Mouse (Mus musculus) midbrain, embryonic 10.5 days (tissue): Measurements from ENCODE around the gene Arhgap45. TPM values are rescaled to one million over a fixed set of nuclear protein-coding genes. Genes with fewer than 3 reads are reported as not detected.

Source experiments
- DNase-seq: peaks from one replicate; pipeline ENCODE4 v3.0.0-alpha.2; 2017; ENCODE audit warnings: low spot score
- H3K27ac ChIP-seq: fragments of 300-500 bp; sonication (generic); replicated peaks from 2 replicates; pipeline ENCODE4 v1.5.1; 2016; ENCODE audit warnings: mild to moderate bottlenecking
- H3K27me3 ChIP-seq: fragments of 300-500 bp; sonication (generic); 2 replicates; pipeline ENCODE4 v1.6.1; 2016; ENCODE audit warnings: low read depth, mild to moderate bottlenecking; ENCODE audit not compliant: poor library complexity, severe bottlenecking
- H3K36me3 ChIP-seq: fragments of 300-500 bp; sonication (generic); 2 replicates; pipeline ENCODE4 v1.6.1; 2016; ENCODE audit warnings: mild to moderate bottlenecking, moderate library complexity
- H3K4me1 ChIP-seq: fragments of 300-500 bp; sonication (generic); 2 replicates; pipeline ENCODE4 v1.6.1; 2016
- H3K4me3 ChIP-seq: fragments of 300-500 bp; sonication (generic); 2 replicates; pipeline ENCODE4 v1.5.1; 2016; ENCODE audit warnings: mild to moderate bottlenecking, moderate library complexity
- H3K9me3 ChIP-seq: fragments of 300-500 bp; sonication (generic); replicated peaks from 2 replicates; pipeline ENCODE4 v1.6.1; 2016; ENCODE audit warnings: mild to moderate bottlenecking
- WGBS: fragments of 180-500 bp; shearing (Covaris S2); methylation state at CpG from one replicate; pipeline ENCODE4 v1.1.7; 2016; 5-methylcytosine and 5-hydroxymethylcytosine counted together
- polyA plus RNA-seq: library from polyadenylated mRNA; unstranded; fragments of >200 nt; fragmentation: Nextera tagmentation; extraction: Ambion mirVana; gene quantifications from 2 replicates; pipeline ENCODE4 v1.2.1, GENCODE M21; 2016

Gene Arhgap45
- 7.9 and 8.0 TPM in 2 replicates for polyA plus RNA-seq

DNA sequence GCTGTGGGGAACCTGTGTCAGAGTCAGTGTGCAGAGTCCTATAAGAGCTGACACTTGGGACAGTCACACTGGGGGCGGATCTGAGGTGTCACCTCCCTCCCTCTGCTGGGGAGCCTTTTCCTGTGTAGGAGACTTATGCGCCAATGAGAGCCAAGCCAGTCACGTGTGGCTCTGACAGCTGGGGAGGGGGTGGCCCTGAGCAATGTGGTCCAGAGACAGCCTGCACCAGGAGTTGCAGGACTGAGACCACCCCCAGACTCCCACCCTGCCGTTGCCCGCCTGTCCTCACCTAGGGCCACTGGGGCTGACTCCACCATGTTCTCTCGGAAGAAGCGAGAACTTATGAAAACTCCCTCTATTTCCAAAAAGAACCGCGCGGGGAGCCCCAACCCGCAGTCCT lies at the start of gene Arhgap45:
Gene Arhgap45 (plus strand): TSS at position 143 of the 400 bp plus-strand sequence.
- Histone ChIP-seq H3K9me3 (peaks cover 4% of the 10 kb centered on the region; the same call in 1 of the 2 replicates), H3K4me1 (peaks cover 35% of the 10 kb centered on the region), H3K27ac (0 out of 2 replicates have a peak within 1 kb of the TSS, but pooled peaks have one; percentile 28), H3K4me3 (0 out of 2 replicates have a peak within 1 kb of the TSS, but pooled peaks have one; percentile 2), H3K36me3 (peaks cover 7% of the 10 kb centered on the region), H3K27me3 (peaks cover 94% of the 10 kb centered on the region)
- 71% methylated on average over 11 of the region's 11 CpGs for WGBS
- no peak for DNase-seq

DNA sequence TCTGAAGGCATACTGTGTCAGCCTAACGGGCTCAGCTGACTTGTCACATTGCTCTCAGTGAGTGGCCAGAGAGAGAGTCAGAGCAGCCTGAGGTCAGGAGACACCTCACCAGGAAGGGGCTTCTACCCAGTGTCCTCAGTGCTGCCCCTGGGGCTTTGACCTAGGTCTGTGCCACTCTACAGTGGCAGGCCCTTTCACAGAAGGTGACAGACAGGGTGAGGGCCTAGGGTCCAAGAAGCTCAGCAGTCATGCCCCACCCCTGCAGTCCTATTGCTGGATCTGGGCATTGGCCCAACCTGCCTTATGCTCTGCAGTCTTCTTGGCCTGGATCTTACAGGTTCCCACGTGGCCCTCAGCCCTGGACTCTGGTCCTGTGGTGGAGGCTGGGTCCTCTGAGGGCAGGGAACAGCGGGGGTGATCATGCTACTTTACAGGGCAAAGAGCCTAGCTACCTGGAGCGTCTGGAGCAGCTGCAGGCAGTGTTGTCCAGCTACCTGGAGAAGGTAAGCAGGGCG lies 49.5 kb upstream of the Arhgap45 start:
- Histone ChIP-seq H3K27me3 (peaks cover 42% of the 10 kb centered on the region), H3K9me3 (no peaks in the 10 kb centered on the region), H3K4me3 (no peak overlapping the region), H3K36me3 (peaks cover 69% of the 10 kb centered on the region), H3K4me1 (peaks cover 13% of the 10 kb centered on the region), H3K27ac (no peak overlapping the region)
- DNase-seq: no peak
- WGBS: 91% methylated on average over 5 of the region's 5 CpGs

DNA sequence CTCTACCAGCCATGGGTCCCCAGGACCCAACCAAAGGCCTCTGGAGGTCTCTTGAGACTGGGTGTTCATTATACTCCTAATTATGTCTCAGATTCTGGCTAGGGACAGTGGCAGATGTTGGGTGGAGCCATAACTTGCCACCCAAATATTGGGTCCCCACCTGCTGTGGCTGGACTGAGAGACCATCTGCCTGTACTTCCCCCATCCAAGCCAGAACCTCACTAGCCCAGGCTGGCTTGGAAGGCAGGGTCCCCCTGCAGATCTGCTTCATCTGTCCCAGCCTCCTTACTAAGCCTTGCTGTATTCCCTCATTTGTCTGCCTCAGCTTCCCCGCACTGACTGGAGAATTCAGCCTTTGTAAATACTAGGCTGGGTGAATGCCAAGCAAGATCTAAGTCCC lies 48.3 kb upstream of the Arhgap45 start:
- no peak for DNase-seq
- 82% methylated on average over 1 of the region's 1 CpGs for whole genome bisulfite sequencing
- H3K27me3 ChIP-seq: peaks cover 54% of the 10 kb centered on the region
- H3K9me3 ChIP-seq: no peaks in the 10 kb centered on the region
- H3K36me3 ChIP-seq: peaks cover 57% of the 10 kb centered on the region
- no peak overlapping the region for H3K27ac ChIP-seq
- peaks cover 13% of the 10 kb centered on the region for H3K4me1 ChIP-seq
- no peak overlapping the region for H3K4me3 ChIP-seq

DNA sequence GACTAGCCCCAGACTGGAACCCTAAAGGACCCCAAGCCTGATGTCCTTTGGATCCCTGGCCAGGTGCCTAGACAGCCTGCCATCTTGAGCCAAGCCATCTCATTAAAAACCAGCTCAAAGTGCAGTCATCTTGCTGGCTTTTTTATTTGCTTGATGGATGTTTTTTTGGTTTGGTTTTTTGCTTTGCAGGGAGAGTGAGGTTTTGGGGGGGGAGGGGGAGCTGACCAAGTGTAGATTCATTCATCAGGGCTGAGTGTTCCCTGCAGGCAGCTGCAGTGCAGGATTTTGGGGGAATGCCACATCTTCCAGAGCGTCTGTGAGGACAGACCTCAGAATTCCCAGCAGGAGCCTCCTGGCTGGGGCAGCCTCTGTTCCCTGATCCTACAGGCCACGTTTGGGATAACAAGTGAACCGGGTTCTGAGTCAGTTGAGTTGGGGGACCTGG lies 47.3 kb upstream of the Arhgap45 start:
- H3K4me1 ChIP-seq: peaks cover 13% of the 10 kb centered on the region
- H3K4me3 ChIP-seq: no peak overlapping the region
- WGBS: 19% methylated on average over 3 of the region's 3 CpGs
- H3K27me3 ChIP-seq: peaks cover 63% of the 10 kb centered on the region
- H3K27ac ChIP-seq: no peak overlapping the region
- H3K9me3 ChIP-seq: no peaks in the 10 kb centered on the region
- DNase-seq: no peak
- peaks cover 53% of the 10 kb centered on the region for H3K36me3 ChIP-seq

DNA sequence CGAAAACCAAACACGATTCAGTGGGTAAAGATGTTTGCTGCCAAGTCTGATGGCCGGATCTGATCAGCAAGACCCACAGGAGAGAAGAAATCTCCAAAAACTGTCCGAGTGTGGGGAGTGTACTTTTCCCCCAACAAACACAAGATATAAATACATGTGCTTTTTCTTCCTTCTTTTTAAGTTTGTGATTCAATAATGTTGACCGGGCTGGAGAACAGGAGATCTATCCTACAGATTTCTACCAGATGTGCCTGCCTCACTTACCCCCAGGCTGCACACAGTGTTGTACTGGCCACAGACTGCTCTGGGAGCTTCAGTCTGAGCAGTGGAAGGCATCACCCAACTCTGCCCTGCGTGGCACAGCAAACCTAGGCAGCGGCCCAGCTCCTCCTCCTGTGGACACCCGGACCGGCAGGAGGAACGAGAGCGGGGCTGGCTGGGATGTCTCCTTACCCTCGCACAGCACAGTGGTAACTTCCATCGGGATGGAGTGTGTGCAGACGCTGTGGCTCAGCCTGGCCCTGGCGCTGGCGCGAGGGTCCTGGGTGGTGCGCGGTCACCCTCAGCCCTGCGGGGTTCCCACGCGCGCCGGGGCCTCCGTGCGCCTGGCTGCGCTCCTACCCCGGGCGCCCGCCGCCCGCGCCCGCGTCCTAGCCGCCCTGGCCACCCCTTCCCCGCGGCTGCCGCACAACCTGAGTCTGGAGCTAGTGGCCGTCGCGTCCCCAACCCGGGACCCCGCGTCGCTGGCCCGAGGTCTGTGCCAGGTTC lies 45.9 kb upstream of the Arhgap45 start, which contains the start of gene Grin3b:
Gene Grin3b (plus strand): TSS at position 301 of the 768 bp plus-strand sequence.
- Histone ChIP-seq H3K27me3 (peaks cover 67% of the 10 kb centered on the region), H3K4me3 (peak within 1 kb of the TSS; percentile 53), H3K4me1 (peaks cover 13% of the 10 kb centered on the region), H3K9me3 (no peaks in the 10 kb centered on the region), H3K36me3 (peaks cover 51% of the 10 kb centered on the region), H3K27ac (peak within 1 kb of the TSS; percentile 52; the same call in 1 of the 2 replicates)
- 9% methylated on average over 47 of the region's 47 CpGs for WGBS
- DNase-seq: no peak

DNA sequence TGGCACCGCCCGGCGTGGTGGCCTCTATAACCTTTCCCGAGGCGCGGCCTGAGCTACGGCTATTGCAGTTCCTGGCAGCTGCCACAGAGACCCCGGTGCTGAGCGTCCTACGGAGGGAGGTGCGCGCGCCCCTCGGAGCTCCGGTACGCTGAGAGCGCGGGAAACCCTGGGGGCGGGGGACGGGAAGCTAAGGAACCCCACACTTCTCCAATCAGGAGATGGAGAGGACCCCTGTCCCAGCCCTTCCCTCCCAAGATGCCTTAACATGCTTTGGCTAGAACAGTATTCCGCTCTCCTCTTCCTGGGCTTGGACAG lies 45.3 kb upstream of the Arhgap45 start:
- peaks cover 51% of the 10 kb centered on the region for H3K36me3 ChIP-seq
- no peaks in the 10 kb centered on the region for H3K9me3 ChIP-seq
- peaks cover 13% of the 10 kb centered on the region for H3K4me1 ChIP-seq
- H3K4me3 ChIP-seq: peak overlapping the region; percentile 53
- peak; percentile 42 for DNase-seq
- H3K27ac ChIP-seq: peak overlapping the region; percentile 52; the same call in 1 of the 2 replicates
- 4% methylated on average over 21 of the region's 21 CpGs for WGBS
- H3K27me3 ChIP-seq: peaks cover 69% of the 10 kb centered on the region

DNA sequence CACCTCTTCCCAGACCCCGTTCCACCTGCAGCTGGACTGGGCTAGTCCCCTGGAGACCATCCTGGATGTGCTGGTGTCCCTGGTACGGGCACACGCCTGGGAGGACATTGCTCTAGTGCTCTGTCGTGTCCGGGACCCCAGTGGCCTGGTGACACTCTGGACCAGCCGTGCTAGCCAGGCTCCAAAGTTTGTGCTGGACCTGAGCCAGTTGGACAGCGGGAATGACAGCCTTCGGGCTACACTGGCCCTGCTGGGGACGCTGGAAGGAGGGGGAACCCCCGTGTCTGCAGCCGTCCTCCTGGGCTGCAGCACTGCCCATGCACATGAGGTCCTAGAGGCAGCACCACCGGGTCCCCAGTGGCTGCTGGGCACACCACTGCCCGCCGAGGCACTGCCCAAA lies 43.6 kb upstream of the Arhgap45 start:
- Histone ChIP-seq H3K36me3 (peaks cover 51% of the 10 kb centered on the region), H3K4me1 (peaks cover 13% of the 10 kb centered on the region), H3K27me3 (peaks cover 83% of the 10 kb centered on the region), H3K9me3 (0 out of 2 replicates have a peak, but pooled peaks cover 8% of the 10 kb centered on the region), H3K4me3 (no peak overlapping the region), H3K27ac (no peak overlapping the region)
- DNase-seq: no peak
- 83% methylated on average over 14 of the region's 14 CpGs for WGBS

DNA sequence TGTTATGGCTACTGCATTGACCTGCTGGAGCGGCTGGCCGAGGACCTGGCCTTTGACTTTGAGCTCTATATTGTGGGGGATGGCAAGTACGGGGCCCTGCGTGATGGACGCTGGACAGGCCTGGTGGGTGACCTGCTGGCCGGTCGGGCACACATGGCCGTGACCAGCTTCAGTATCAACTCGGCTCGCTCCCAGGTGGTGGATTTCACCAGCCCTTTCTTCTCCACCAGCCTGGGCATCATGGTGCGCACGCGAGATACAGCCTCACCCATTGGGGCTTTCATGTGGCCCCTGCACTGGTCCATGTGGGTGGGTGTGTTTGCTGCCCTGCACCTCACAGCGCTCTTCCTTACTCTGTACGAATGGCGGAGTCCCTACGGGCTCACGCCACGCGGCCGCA lies 42.4 kb upstream of the Arhgap45 start:
- 92% methylated on average over 21 of the region's 21 CpGs for WGBS
- H3K27me3 ChIP-seq: peaks cover 75% of the 10 kb centered on the region
- peaks cover 13% of the 10 kb centered on the region for H3K4me1 ChIP-seq
- DNase-seq: no peak
- no peak overlapping the region; the same call in 1 of the 2 replicates for H3K4me3 ChIP-seq
- H3K36me3 ChIP-seq: peaks cover 54% of the 10 kb centered on the region
- H3K9me3 ChIP-seq: 0 out of 2 replicates have a peak, but pooled peaks cover 8% of the 10 kb centered on the region
- H3K27ac ChIP-seq: no peak overlapping the region

DNA sequence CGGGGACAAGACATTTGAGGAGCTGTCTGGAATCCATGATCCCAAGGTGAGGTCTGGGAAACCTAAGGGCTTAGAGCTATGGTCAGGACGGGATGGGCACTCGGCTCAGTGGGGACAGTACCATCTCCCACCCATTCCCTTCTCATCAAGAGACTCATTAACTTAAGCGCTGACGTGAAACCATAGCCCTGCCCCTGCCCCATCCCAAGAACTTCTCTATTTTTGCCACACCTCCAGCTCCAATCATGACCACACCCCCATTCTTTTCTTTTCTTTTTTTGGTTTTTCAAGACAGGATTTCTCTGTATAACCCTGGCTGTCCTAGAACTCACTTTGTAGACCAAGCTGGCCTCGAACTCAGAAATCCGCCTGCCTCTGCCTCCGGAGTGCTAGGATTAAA lies 41.8 kb upstream of the Arhgap45 start:
- H3K27me3 ChIP-seq: peaks cover 69% of the 10 kb centered on the region
- H3K36me3 ChIP-seq: peaks cover 60% of the 10 kb centered on the region
- 92% methylated on average over 8 of the region's 8 CpGs for whole genome bisulfite sequencing
- H3K4me1 ChIP-seq: peaks cover 15% of the 10 kb centered on the region
- H3K27ac ChIP-seq: no peak overlapping the region
- H3K4me3 ChIP-seq: no peak overlapping the region
- DNase-seq: no peak
- H3K9me3 ChIP-seq: 0 out of 2 replicates have a peak, but pooled peaks cover 8% of the 10 kb centered on the region

DNA sequence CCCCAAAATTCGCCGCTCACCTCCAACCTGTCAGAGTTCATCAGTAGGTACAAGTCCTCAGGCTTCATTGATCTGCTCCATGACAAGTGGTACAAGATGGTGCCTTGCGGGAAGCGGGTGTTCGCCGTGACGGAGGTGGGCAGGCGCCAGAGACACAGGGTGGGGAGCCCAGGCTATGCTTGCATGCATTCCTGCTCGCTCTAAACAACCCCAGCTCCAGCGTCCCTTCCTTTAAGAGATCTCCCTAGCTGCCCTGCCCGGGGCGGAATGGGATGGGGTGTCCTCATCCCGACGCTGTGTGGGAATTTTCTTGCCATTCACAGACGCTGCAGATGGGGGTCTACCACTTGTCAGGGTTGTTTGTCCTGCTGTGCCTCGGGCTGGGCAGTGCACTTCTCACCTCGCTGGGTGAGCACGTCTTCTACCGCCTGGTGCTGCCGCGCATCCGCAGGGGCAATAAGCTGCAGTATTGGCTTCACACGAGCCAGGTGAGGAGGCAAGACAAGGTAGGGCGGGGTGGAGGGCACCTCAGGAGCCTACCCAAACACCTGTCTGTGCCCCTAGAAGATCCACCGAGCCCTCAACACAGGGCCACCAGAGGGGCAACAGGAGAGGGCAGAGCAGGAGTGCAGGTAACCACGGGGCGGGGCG lies 40.3 kb upstream of the Arhgap45 start:
- 83% methylated on average over 28 of the region's 28 CpGs for WGBS
- Histone ChIP-seq H3K4me1 (peaks cover 10% of the 10 kb centered on the region), H3K4me3 (peak overlapping the region; percentile 22; the same call in 1 of the 2 replicates), H3K27ac (no peak overlapping the region), H3K36me3 (peaks cover 67% of the 10 kb centered on the region), H3K9me3 (0 out of 2 replicates have a peak, but pooled peaks cover 8% of the 10 kb centered on the region), H3K27me3 (peaks cover 54% of the 10 kb centered on the region)
- no peak for DNase-seq

DNA sequence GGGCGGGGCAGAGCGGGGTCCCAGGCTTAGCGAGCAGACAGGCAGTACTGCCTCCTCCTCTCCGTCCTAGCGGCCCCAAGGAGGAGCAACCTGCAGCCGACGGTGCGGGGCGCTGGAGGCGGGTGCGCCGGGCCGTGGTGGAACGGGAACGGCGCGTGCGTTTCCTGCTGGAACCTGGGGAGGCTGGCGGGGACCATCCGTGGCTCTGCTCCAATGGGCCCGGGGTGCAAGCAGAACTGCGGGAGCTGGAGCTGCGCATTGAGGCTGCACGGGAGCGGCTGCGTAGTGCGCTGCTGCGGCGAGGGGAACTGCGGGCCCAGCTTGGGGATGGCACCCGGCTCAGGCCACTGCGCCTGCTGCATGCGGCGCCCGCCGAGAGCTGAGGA lies 39.7 kb upstream of the Arhgap45 start:
- Histone ChIP-seq H3K36me3 (peaks cover 72% of the 10 kb centered on the region), H3K4me1 (peaks cover 11% of the 10 kb centered on the region; the same call in 1 of the 2 replicates), H3K4me3 (peak overlapping the region; percentile 22; the same call in 1 of the 2 replicates), H3K9me3 (0 out of 2 replicates have a peak, but pooled peaks cover 8% of the 10 kb centered on the region), H3K27me3 (peaks cover 49% of the 10 kb centered on the region), H3K27ac (no peak overlapping the region)
- DNase-seq: no peak
- WGBS: 68% methylated on average over 36 of the region's 36 CpGs

DNA sequence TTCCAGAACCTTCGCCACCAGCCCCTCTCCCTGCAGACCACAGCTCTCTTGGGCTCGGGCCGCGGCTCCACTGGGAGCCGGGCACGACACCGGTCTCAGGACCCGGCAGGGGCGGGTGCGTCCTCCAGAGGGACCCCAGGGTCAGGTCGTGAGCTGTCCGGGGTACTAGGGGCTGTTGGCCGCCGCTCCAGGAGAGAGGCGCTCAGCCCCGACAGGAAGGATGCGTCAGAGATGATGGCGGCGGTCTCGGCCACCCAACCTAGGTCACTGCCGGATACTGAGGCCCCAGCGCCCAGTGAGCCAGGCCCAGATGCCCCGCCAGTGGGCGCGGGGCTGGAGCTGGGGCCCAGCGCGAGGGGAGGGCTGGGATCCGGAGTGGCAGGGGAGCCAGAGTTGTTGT lies 39.1 kb upstream of the Arhgap45 start:
- DNase-seq: no peak
- WGBS: 77% methylated on average over 28 of the region's 28 CpGs
- Histone ChIP-seq H3K36me3 (peaks cover 76% of the 10 kb centered on the region), H3K27me3 (peaks cover 43% of the 10 kb centered on the region), H3K4me3 (peak overlapping the region; percentile 20; the same call in 1 of the 2 replicates), H3K27ac (no peak overlapping the region), H3K4me1 (peaks cover 14% of the 10 kb centered on the region), H3K9me3 (0 out of 2 replicates have a peak, but pooled peaks cover 8% of the 10 kb centered on the region)
